Mouse (Mus musculus) heart, postnatal 0 days (tissue): ENCODE results near the gene Nol12. TPM values are rescaled to one million over a fixed set of nuclear protein-coding genes. Genes with fewer than 3 reads are reported as not detected.

Experiments used
- ATAC-seq: fragments of 200-750 bp; cut with Nextera tagmentation; 2 replicates; pipeline ENCODE4 v1.8.0; 2017; ENCODE audit warnings: low read depth, moderate number of reproducible peaks, moderate library complexity; ENCODE audit not compliant: insufficient read depth
- DNase-seq: peaks from one replicate; pipeline ENCODE4 v3.0.0-alpha.2; 2016; ENCODE audit warnings: low spot score
- H3K27ac ChIP-seq: fragments of 300-500 bp; sonication (generic); 2 replicates; pipeline ENCODE4 v1.5.1; 2014; ENCODE audit warnings: low read depth, mild to moderate bottlenecking
- H3K27me3 ChIP-seq: fragments of 300-500 bp; sonication (generic); 2 replicates; pipeline ENCODE4 v1.6.1; 2014; ENCODE audit warnings: low read length, mixed read lengths; ENCODE audit not compliant: control insufficient read depth, insufficient read depth
- H3K36me3 ChIP-seq: fragments of 300-500 bp; sonication (generic); replicated peaks from 2 replicates; pipeline ENCODE4 v1.6.1; 2014; ENCODE audit warnings: low read length, mixed read lengths; ENCODE audit not compliant: control insufficient read depth, insufficient read depth
- H3K4me1 ChIP-seq: fragments of 300-500 bp; sonication (generic); 2 replicates; pipeline ENCODE4 v1.6.1; 2014; ENCODE audit warnings: antibody characterized with exemption; ENCODE audit not compliant: control insufficient read depth, insufficient read depth
- H3K4me2 ChIP-seq: fragments of 300-500 bp; sonication (generic); 2 replicates; pipeline ENCODE4 v1.6.1; 2014; ENCODE audit warnings: low read depth, mild to moderate bottlenecking, low read length, moderate library complexity
- H3K4me3 ChIP-seq: fragments of 300-500 bp; sonication (generic); 2 replicates; pipeline ENCODE4 v1.5.1; 2014; ENCODE audit warnings: low read depth, low read length
- H3K9ac ChIP-seq: fragments of 300-500 bp; sonication (generic); replicated peaks from 2 replicates; pipeline ENCODE4 v1.6.1; 2014; ENCODE audit warnings: low read depth, low read length, mixed read lengths
- H3K9me3 ChIP-seq: fragments of 300-500 bp; sonication (generic); replicated peaks from 2 replicates; pipeline ENCODE4 v1.6.1; 2016; ENCODE audit warnings: low read length; ENCODE audit not compliant: control insufficient read depth
- CTCF ChIP-seq: IDR thresholded peaks from 2 replicates; pipeline ENCODE4 v1.5.1; 2016; ENCODE audit warnings: antibody characterized with exemption, control low read depth, low read depth
- EP300 ChIP-seq: IDR thresholded peaks from 2 replicates; pipeline ENCODE4 v1.6.1; 2016; ENCODE audit warnings: antibody characterized with exemption, low read depth
- WGBS: fragments of 180-500 bp; shearing (Covaris S2); extraction: QIAGEN DNeasy Blood & Tissue Kit; methylation state at CpG from one replicate; pipeline ENCODE4 v1.1.7; 2014; 5-methylcytosine and 5-hydroxymethylcytosine counted together
- polyA plus RNA-seq: library from polyadenylated mRNA; unstranded; fragments of >200 nt; fragmentation: Nextera tagmentation; extraction: Ambion mirVana; gene quantifications from 2 replicates; pipeline ENCODE4 v1.2.1, GENCODE M21; 2015
- total RNA-seq: library from RNA; depleted of rRNA; stranded (reverse); fragments of >200 nt; gene quantifications from 2 replicates; pipeline ENCODE4 v1.2.3, GENCODE M21; 2014; ENCODE audit warnings: low replicate concordance

Gene Nol12
- total and polyA plus RNA-seq, 2 experiments from 2014 or later = 23.3 TPM; not detected in 1

DNA sequence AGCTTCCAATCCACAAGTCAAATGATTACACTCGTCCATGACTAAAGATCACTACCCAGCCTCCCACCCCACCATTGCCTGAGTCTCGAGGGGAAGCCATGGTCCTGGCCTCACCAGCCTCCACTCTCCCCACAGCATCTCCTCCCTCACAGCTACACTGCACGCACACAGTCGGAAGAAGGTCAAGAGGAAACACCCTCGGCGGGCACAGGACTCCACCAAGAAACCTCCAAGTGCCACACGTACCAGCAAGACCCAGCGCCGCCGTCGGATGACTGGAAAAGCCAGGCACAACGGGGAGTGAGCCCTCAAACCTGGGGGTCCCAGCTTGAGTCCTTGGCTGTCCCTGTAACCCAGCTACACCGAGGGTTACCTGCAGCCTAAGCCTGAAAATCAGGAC, 5.6 kb downstream of the Nol12 start:
- H3K9ac ChIP-seq = no peak overlapping the region
- no peak overlapping the region for H3K27ac ChIP-seq
- ATAC-seq (no peak), DNase-seq (no peak)
- 89% methylated on average over 13 of the region's 13 CpGs for WGBS
- H3K36me3 ChIP-seq = peaks cover 44% of the 10 kb centered on the region
- H3K4me2 ChIP-seq = no peak overlapping the region
- TF ChIP-seq EP300 (no peak), CTCF (no peak)
- no peaks in the 10 kb centered on the region for H3K27me3 ChIP-seq
- H3K4me1 ChIP-seq = peaks cover 9% of the 10 kb centered on the region; the same call in 1 of the 2 replicates
- no peak overlapping the region for H3K4me3 ChIP-seq
- no peaks in the 10 kb centered on the region for H3K9me3 ChIP-seq

DNA sequence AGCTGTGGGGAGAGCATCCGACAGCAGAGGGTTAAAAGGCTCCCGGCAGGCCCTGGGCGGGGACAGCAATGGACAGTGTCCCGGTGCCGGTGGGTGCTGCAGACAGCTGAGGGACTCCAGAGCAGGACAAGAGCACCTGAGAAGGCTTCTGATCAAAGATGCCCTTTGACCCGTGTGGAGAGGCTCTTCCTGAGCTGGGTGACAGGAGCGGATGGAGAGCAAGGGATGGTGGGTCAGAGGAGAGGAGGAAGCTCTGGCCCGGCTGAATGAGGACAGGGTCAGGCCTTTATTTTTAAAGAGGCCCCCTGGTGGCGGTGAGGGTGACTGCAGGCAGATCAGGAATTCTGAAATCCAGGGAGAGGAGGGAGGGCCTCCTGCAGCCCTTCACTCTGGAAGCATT, 7.9 kb downstream of the Nol12 start:
- peak; percentile 66 for ATAC-seq
- no peaks in the 10 kb centered on the region for H3K9me3 ChIP-seq
- H3K36me3 ChIP-seq = peaks cover 39% of the 10 kb centered on the region
- H3K4me3 ChIP-seq = peak overlapping the region; percentile 40
- peak; percentile 75 for DNase-seq
- WGBS = 2% methylated on average over 9 of the region's 9 CpGs
- H3K27me3 ChIP-seq = 0 out of 2 replicates have a peak, but pooled peaks cover 5% of the 10 kb centered on the region
- H3K27ac ChIP-seq = no peak overlapping the region
- peak; percentile 74 for TF ChIP-seq CTCF
- no peak for TF ChIP-seq EP300
- H3K4me2 ChIP-seq = peak overlapping the region; percentile 60
- H3K4me1 ChIP-seq = 0 out of 2 replicates have a peak, but pooled peaks cover 2% of the 10 kb centered on the region
- H3K9ac ChIP-seq = no peak overlapping the region

DNA sequence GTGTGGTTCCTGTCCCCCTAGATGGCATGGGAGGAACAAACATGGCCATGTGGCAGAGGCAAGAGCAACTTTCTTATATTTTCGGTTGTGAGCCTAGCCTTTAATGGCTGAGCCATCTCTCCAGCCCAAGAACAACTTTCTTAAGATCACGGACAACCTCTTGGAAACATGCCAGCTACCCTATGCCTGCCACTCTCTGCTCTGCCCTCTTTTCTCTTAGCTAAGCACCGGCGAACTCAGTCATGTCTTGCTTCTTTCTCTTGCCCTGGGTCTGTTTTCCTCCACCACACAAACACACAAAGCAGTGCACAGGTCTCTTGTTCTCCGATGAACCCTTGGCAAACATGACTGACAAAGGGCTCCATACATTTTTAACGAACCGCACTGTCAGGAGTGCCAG, 11.5 kb downstream of the Nol12 start:
- Histone ChIP-seq H3K27me3 (0 out of 2 replicates have a peak, but pooled peaks cover 5% of the 10 kb centered on the region), H3K9me3 (no peaks in the 10 kb centered on the region), H3K4me3 (no peak overlapping the region), H3K9ac (no peak overlapping the region), H3K27ac (no peak overlapping the region), H3K4me1 (0 out of 2 replicates have a peak, but pooled peaks cover 6% of the 10 kb centered on the region), H3K36me3 (peaks cover 3% of the 10 kb centered on the region; the same call in 1 of the 2 replicates), H3K4me2 (no peak overlapping the region)
- no peak for ATAC-seq
- WGBS = 71% methylated on average over 7 of the region's 7 CpGs
- DNase-seq = no peak
- TF ChIP-seq CTCF (no peak), EP300 (no peak)

DNA sequence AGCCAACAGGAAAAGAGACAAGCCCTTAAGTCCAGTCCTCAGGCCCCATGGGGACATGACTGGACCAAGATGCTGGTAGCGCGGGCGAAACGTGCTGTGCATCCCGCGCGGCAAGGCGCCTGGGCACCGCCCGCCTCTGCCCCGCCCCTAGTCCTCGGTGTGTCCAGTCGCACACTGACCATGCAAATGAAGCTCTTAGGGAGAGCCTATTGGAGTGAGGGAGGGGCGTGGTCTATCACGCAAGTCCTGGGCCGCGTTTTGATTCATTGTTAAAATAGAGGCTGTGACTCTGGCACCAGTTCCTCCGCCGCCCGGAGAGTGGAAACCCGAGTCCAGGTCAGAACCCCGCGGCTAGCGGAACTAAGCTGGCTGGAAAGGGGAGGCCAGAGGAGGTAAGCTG, 12.9 kb downstream of the Nol12 start, which contains the start of gene Triobp:
Gene Triobp, plus strand, starts transcription at position 68 of the 400 bp plus-strand sequence.
- H3K27me3 ChIP-seq = 0 out of 2 replicates have a peak, but pooled peaks cover 5% of the 10 kb centered on the region
- no peaks in the 10 kb centered on the region for H3K36me3 ChIP-seq
- TF ChIP-seq CTCF (no peak), EP300 (no peak)
- DNase-seq (peak; percentile 95), ATAC-seq (peak; percentile 97)
- H3K9ac ChIP-seq = no peak within 1 kb of the TSS; the same call in 1 of the 2 replicates
- WGBS = 0% methylated on average over 24 of the region's 24 CpGs
- peak within 1 kb of the TSS; percentile 40 for H3K4me3 ChIP-seq
- H3K27ac ChIP-seq = no peak within 1 kb of the TSS
- no peaks in the 10 kb centered on the region for H3K9me3 ChIP-seq
- peak within 1 kb of the TSS; percentile 64 for H3K4me2 ChIP-seq
- H3K4me1 ChIP-seq = 0 out of 2 replicates have a peak, but pooled peaks cover 4% of the 10 kb centered on the region

DNA sequence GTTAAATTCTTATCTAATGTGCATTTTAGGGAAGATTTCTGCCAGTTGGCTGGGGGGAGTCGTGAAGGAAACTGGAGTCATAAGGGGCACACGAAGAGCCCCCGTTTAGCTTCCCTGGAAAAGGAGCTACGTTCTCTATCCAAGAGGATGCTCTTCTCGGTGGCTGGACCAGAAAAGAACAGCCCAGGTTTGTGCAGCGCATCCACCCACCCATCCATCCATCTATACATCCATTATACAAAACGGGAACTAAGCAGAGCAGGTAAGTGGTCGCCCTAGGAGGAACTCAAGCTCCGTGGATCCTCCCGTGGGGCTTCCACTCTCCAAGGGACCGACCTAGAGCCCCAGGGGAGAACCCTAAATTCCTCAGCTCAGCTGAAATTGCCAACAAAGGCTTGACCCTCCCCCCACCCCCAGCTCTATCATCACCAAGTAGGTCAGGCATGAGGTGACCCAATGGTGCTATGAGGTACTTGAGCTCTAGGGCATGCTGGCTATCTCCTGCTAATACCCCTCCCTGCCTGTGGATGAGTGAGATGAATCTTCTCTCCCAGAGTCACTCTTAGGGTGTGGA, 13.5 kb downstream of the Nol12 start:
- H3K27me3 ChIP-seq = 0 out of 2 replicates have a peak, but pooled peaks cover 5% of the 10 kb centered on the region
- H3K4me1 ChIP-seq = 0 out of 2 replicates have a peak, but pooled peaks cover 3% of the 10 kb centered on the region
- no peaks in the 10 kb centered on the region for H3K36me3 ChIP-seq
- TF ChIP-seq CTCF (no peak), EP300 (no peak)
- DNase-seq = no peak
- H3K9me3 ChIP-seq = no peaks in the 10 kb centered on the region
- H3K4me2 ChIP-seq = peak overlapping the region; percentile 64
- 8% methylated on average over 11 of the region's 11 CpGs for WGBS
- no peak overlapping the region for H3K27ac ChIP-seq
- H3K9ac ChIP-seq = no peak overlapping the region; the same call in 1 of the 2 replicates
- ATAC-seq = no peak
- H3K4me3 ChIP-seq = peak overlapping the region; percentile 40

DNA sequence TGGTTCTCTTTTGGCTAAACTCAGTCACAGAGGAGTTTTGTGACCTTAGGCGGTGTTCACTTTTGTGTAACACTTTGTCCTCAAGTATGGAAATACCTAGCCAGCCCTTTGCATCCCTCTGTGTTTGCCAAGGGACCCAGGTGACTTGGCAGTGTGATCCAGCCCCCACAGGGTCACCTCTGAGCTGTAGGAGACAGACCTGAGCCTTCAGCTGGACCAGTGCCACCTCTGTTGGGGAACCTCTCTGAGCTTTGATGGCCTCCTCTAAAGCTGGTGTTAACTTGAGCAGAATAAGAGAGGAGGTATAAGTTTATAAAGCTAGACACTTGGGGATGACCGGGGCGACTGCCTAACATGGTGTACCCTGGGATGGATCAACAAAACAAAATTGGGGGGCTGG, 14.2 kb downstream of the Nol12 start:
- WGBS = 96% methylated on average over 3 of the region's 3 CpGs
- Histone ChIP-seq H3K9ac (no peak overlapping the region), H3K27me3 (0 out of 2 replicates have a peak, but pooled peaks cover 5% of the 10 kb centered on the region), H3K4me3 (no peak overlapping the region), H3K27ac (no peak overlapping the region), H3K4me1 (0 out of 2 replicates have a peak, but pooled peaks cover 3% of the 10 kb centered on the region), H3K36me3 (no peaks in the 10 kb centered on the region), H3K4me2 (no peak overlapping the region), H3K9me3 (no peaks in the 10 kb centered on the region)
- no peak for ATAC-seq
- DNase-seq = no peak
- TF ChIP-seq CTCF (no peak), EP300 (no peak)
